Mouse (Mus musculus): ENCODE results near the gene Ifna5.

DNA sequence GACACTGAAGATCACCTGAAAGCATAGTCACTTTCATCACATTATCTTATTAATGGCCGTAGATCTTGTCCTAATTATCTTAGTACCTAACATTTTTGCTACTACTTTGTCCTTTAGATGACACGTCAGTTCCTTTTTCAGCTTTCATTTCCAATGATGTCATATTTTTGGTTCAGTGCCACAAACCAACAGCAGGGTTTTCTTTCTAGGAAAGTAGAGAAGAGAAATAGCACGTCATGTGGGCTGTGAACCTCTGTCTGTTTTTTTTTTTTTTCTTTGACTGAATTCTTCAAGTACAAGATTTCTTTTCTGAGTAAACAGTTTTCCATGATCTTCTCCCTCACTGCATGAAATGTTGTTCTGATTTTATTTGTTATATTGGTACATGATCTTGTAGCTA lies 4.7 kb downstream of the Ifna5 start:
- TF ChIP-seq CTCF (IDR thresholded peaks at IDR 0.05; ENCODE audit: borderline replicate concordance, control insufficient read depth, extremely low read depth, insufficient read depth, low read length, poor library complexity) = no peak
- TF ChIP-seq POLR2A (IDR thresholded peaks at IDR 0.05; ENCODE audit: control insufficient read depth, extremely low read depth, insufficient read depth, low read length, poor library complexity) = no peak
